Mouse (Mus musculus): ENCODE measurements around the gene Lrrtm4. TPM values are rescaled to one million over a fixed set of nuclear protein-coding genes. Genes with fewer than 3 reads are reported as not detected.

The Lrrtm4 gene
- polyA plus RNA-seq, 1 experiment from 2014 or later: 0.42 TPM

GRCm38 (mm10) chr6:80162585-80162984 is 143.9 kb downstream of the Lrrtm4 start:
- Histone ChIP-seq H3K9me3 (ENCODE audit: control insufficient read depth, low read length) (no peaks in the 10 kb centered on the region), H3K4me2 (ENCODE audit: low read depth, low read length) (no peak overlapping the region), H3K9ac (ENCODE audit: low read depth, low read length) (no peak overlapping the region), H3K4me3 (ENCODE audit: low read length) (no peak overlapping the region), H3K4me1 (ENCODE audit: control insufficient read depth, insufficient read depth, low read length) (no peaks in the 10 kb centered on the region), H3K27ac (ENCODE audit: low read length) (no peak overlapping the region), H3K36me3 (ENCODE audit: control insufficient read depth, insufficient read depth, low read length) (no peaks in the 10 kb centered on the region), H3K27me3 (replicated peaks; ENCODE audit: control insufficient read depth, insufficient read depth, low read length) (no peaks in the 10 kb centered on the region)
- 78% methylated on average over 4 of the region's 4 CpGs for WGBS
- no peak for ATAC-seq

- 83% methylated on average over 1 of the region's 1 CpGs for WGBS
- Histone ChIP-seq H3K4me1 (ENCODE audit: control insufficient read depth, insufficient read depth, low read length) (no peaks in the 10 kb centered on the region), H3K9me3 (ENCODE audit: control insufficient read depth, low read length) (no peaks in the 10 kb centered on the region), H3K4me2 (ENCODE audit: low read depth, low read length) (no peak overlapping the region), H3K4me3 (ENCODE audit: low read length) (no peak overlapping the region), H3K27me3 (replicated peaks; ENCODE audit: control insufficient read depth, insufficient read depth, low read length) (no peaks in the 10 kb centered on the region), H3K27ac (ENCODE audit: low read length) (no peak overlapping the region), H3K36me3 (ENCODE audit: control insufficient read depth, insufficient read depth, low read length) (no peaks in the 10 kb centered on the region), H3K9ac (ENCODE audit: low read depth, low read length) (no peak overlapping the region)
- ATAC-seq: no peak
Measured at GRCm38 (mm10) chr6:80181916-80182315, 163.2 kb downstream of the Lrrtm4 start.

- Histone ChIP-seq H3K9ac (ENCODE audit: low read depth, low read length) (no peak overlapping the region), H3K27ac (ENCODE audit: low read length) (no peak overlapping the region), H3K36me3 (ENCODE audit: control insufficient read depth, insufficient read depth, low read length) (no peaks in the 10 kb centered on the region), H3K27me3 (replicated peaks; ENCODE audit: control insufficient read depth, insufficient read depth, low read length) (no peaks in the 10 kb centered on the region), H3K4me2 (ENCODE audit: low read depth, low read length) (no peak overlapping the region), H3K4me3 (ENCODE audit: low read length) (no peak overlapping the region), H3K9me3 (ENCODE audit: control insufficient read depth, low read length) (no peaks in the 10 kb centered on the region), H3K4me1 (ENCODE audit: control insufficient read depth, insufficient read depth, low read length) (no peaks in the 10 kb centered on the region)
- WGBS: 82% methylated on average over 2 of the region's 2 CpGs
- ATAC-seq: no peak
Measured at GRCm38 (mm10) chr6:80182353-80182752, 163.7 kb downstream of the Lrrtm4 start.

- no peak overlapping the region for H3K4me2 ChIP-seq (ENCODE audit: low read depth, low read length)
- no peaks in the 10 kb centered on the region for H3K36me3 ChIP-seq (ENCODE audit: control insufficient read depth, insufficient read depth, low read length)
- no peaks in the 10 kb centered on the region for H3K4me1 ChIP-seq (ENCODE audit: control insufficient read depth, insufficient read depth, low read length)
- H3K4me3 ChIP-seq (ENCODE audit: low read length): no peak overlapping the region
- H3K27ac ChIP-seq (ENCODE audit: low read length): no peak overlapping the region
- no peak for ATAC-seq
- no peaks in the 10 kb centered on the region for H3K9me3 ChIP-seq (ENCODE audit: control insufficient read depth, low read length)
- no peaks in the 10 kb centered on the region for H3K27me3 ChIP-seq (replicated peaks; ENCODE audit: control insufficient read depth, insufficient read depth, low read length)
- no peak overlapping the region for H3K9ac ChIP-seq (ENCODE audit: low read depth, low read length)
- WGBS: 78% methylated on average over 6 of the region's 6 CpGs
Measured at GRCm38 (mm10) chr6:80185489-80186113, 166.9 kb downstream of the Lrrtm4 start.

- H3K9ac ChIP-seq (ENCODE audit: low read depth, low read length): no peak overlapping the region
Measured at GRCm38 (mm10) chr6:80186791-80187190, 168.1 kb downstream of the Lrrtm4 start.

GRCm38 (mm10) chr6:80209476-80209875 is 190.8 kb downstream of the Lrrtm4 start:
- no peak for ATAC-seq
- H3K27me3 ChIP-seq (replicated peaks; ENCODE audit: control insufficient read depth, insufficient read depth, low read length): no peaks in the 10 kb centered on the region
- no peaks in the 10 kb centered on the region for H3K4me1 ChIP-seq (ENCODE audit: control insufficient read depth, insufficient read depth, low read length)
- no peak overlapping the region for H3K9ac ChIP-seq (ENCODE audit: low read depth, low read length)
- H3K36me3 ChIP-seq (ENCODE audit: control insufficient read depth, insufficient read depth, low read length): no peaks in the 10 kb centered on the region
- H3K4me3 ChIP-seq (ENCODE audit: low read length): no peak overlapping the region
- 46% methylated on average over 2 of the region's 2 CpGs for WGBS
- H3K27ac ChIP-seq (ENCODE audit: low read length): no peak overlapping the region
- H3K4me2 ChIP-seq (ENCODE audit: low read depth, low read length): no peak overlapping the region
- no peaks in the 10 kb centered on the region for H3K9me3 ChIP-seq (ENCODE audit: control insufficient read depth, low read length)

More at GRCm38 (mm10) chr6:80186791-80187190, 168.1 kb downstream of the Lrrtm4 start:
- Histone ChIP-seq H3K36me3 (ENCODE audit: control insufficient read depth, insufficient read depth, low read length) (no peaks in the 10 kb centered on the region), H3K27me3 (replicated peaks; ENCODE audit: control insufficient read depth, insufficient read depth, low read length) (no peaks in the 10 kb centered on the region), H3K4me2 (ENCODE audit: low read depth, low read length) (no peak overlapping the region), H3K27ac (ENCODE audit: low read length) (no peak overlapping the region), H3K9me3 (ENCODE audit: control insufficient read depth, low read length) (no peaks in the 10 kb centered on the region), H3K4me3 (ENCODE audit: low read length) (no peak overlapping the region), H3K4me1 (ENCODE audit: control insufficient read depth, insufficient read depth, low read length) (no peaks in the 10 kb centered on the region)
- WGBS: 52% methylated on average over 1 of the region's 1 CpGs
- ATAC-seq: no peak

GRCm38 (mm10) chr6:80210281-80210680 is 191.6 kb downstream of the Lrrtm4 start:
- no peak overlapping the region for H3K4me3 ChIP-seq (ENCODE audit: low read length)
- no peak overlapping the region for H3K9ac ChIP-seq (ENCODE audit: low read depth, low read length)
- no peaks in the 10 kb centered on the region for H3K27me3 ChIP-seq (replicated peaks; ENCODE audit: control insufficient read depth, insufficient read depth, low read length)
- no peaks in the 10 kb centered on the region for H3K9me3 ChIP-seq (ENCODE audit: control insufficient read depth, low read length)
- H3K36me3 ChIP-seq (ENCODE audit: control insufficient read depth, insufficient read depth, low read length): no peaks in the 10 kb centered on the region
- H3K27ac ChIP-seq (ENCODE audit: low read length): no peak overlapping the region
- H3K4me2 ChIP-seq (ENCODE audit: low read depth, low read length): no peak overlapping the region
- H3K4me1 ChIP-seq (ENCODE audit: control insufficient read depth, insufficient read depth, low read length): no peaks in the 10 kb centered on the region
- WGBS: 94% methylated on average over 5 of the region's 5 CpGs
- ATAC-seq: no peak

- H3K4me2 ChIP-seq (ENCODE audit: low read depth, low read length): no peak overlapping the region
- no peaks in the 10 kb centered on the region for H3K4me1 ChIP-seq (ENCODE audit: control insufficient read depth, insufficient read depth, low read length)
- no peaks in the 10 kb centered on the region for H3K36me3 ChIP-seq (ENCODE audit: control insufficient read depth, insufficient read depth, low read length)
- no peak overlapping the region for H3K9ac ChIP-seq (ENCODE audit: low read depth, low read length)
- ATAC-seq: no peak
- no peaks in the 10 kb centered on the region for H3K27me3 ChIP-seq (replicated peaks; ENCODE audit: control insufficient read depth, insufficient read depth, low read length)
- H3K27ac ChIP-seq (ENCODE audit: low read length): no peak overlapping the region
- H3K9me3 ChIP-seq (ENCODE audit: control insufficient read depth, low read length): no peaks in the 10 kb centered on the region
- no peak overlapping the region for H3K4me3 ChIP-seq (ENCODE audit: low read length)
- 91% methylated on average over 1 of the region's 1 CpGs for WGBS
Measured at GRCm38 (mm10) chr6:80261595-80261994, 242.9 kb downstream of the Lrrtm4 start.

- Histone ChIP-seq H3K9me3 (ENCODE audit: control insufficient read depth, low read length) (no peaks in the 10 kb centered on the region), H3K27ac (ENCODE audit: low read length) (no peak overlapping the region), H3K36me3 (ENCODE audit: control insufficient read depth, insufficient read depth, low read length) (no peaks in the 10 kb centered on the region), H3K27me3 (replicated peaks; ENCODE audit: control insufficient read depth, insufficient read depth, low read length) (no peaks in the 10 kb centered on the region), H3K9ac (ENCODE audit: low read depth, low read length) (no peak overlapping the region), H3K4me3 (ENCODE audit: low read length) (no peak overlapping the region), H3K4me2 (ENCODE audit: low read depth, low read length) (no peak overlapping the region), H3K4me1 (ENCODE audit: control insufficient read depth, insufficient read depth, low read length) (no peaks in the 10 kb centered on the region)
- WGBS: 48% methylated on average over 4 of the region's 4 CpGs
- no peak for ATAC-seq
Measured at GRCm38 (mm10) chr6:80263972-80264371, 245.3 kb downstream of the Lrrtm4 start.

GRCm38 (mm10) chr6:80264584-80264983 is 245.9 kb downstream of the Lrrtm4 start:
- H3K4me3 ChIP-seq (ENCODE audit: low read length): no peak overlapping the region
- no peak overlapping the region for H3K27ac ChIP-seq (ENCODE audit: low read length)
- H3K27me3 ChIP-seq (replicated peaks; ENCODE audit: control insufficient read depth, insufficient read depth, low read length): no peaks in the 10 kb centered on the region
- H3K4me1 ChIP-seq (ENCODE audit: control insufficient read depth, insufficient read depth, low read length): no peaks in the 10 kb centered on the region
- no peak for ATAC-seq
- no peak overlapping the region for H3K4me2 ChIP-seq (ENCODE audit: low read depth, low read length)
- no peaks in the 10 kb centered on the region for H3K9me3 ChIP-seq (ENCODE audit: control insufficient read depth, low read length)
- H3K36me3 ChIP-seq (ENCODE audit: control insufficient read depth, insufficient read depth, low read length): no peaks in the 10 kb centered on the region
- no peak overlapping the region for H3K9ac ChIP-seq (ENCODE audit: low read depth, low read length)

Measured in intestine, embryonic 16.5 days (tissue).